Mouse (Mus musculus) neural tube, embryonic 11.5 days (tissue): ENCODE measurements around the gene Rtf2. TPM values are rescaled to one million over a fixed set of nuclear protein-coding genes. Genes with fewer than 3 reads are reported as not detected.

Source experiments
- ATAC-seq: fragments of 200-750 bp; cut with Nextera tagmentation; 2 replicates; pipeline ENCODE4 v1.8.0; 2017; ENCODE audit warnings: moderate number of reproducible peaks, mild to moderate bottlenecking, moderate TSS enrichment, moderate library complexity; ENCODE audit not compliant: insufficient read depth, low FRiP score, low TSS enrichment
- DNase-seq: peaks from one replicate; pipeline ENCODE4 v3.0.0-alpha.2; 2015; ENCODE audit warnings: low spot score
- H3K27ac ChIP-seq: fragments of 300-500 bp; sonication (generic); 2 replicates; pipeline ENCODE4 v1.5.1; 2014; ENCODE audit warnings: low read depth, mild to moderate bottlenecking, low read length
- H3K27me3 ChIP-seq: fragments of 300-500 bp; sonication (generic); 2 replicates; pipeline ENCODE4 v1.6.1; 2014; ENCODE audit warnings: mild to moderate bottlenecking, low read length, mixed read lengths; ENCODE audit not compliant: control insufficient read depth, insufficient read depth
- H3K36me3 ChIP-seq: fragments of 300-500 bp; sonication (generic); 2 replicates; pipeline ENCODE4 v1.6.1; 2014; ENCODE audit warnings: mild to moderate bottlenecking, low read length, moderate library complexity, mixed read lengths; ENCODE audit not compliant: control insufficient read depth, insufficient read depth
- H3K4me1 ChIP-seq: fragments of 300-500 bp; sonication (generic); 2 replicates; pipeline ENCODE4 v1.6.1; 2014; ENCODE audit warnings: low read length, mixed read lengths; ENCODE audit not compliant: control insufficient read depth, insufficient read depth
- H3K4me2 ChIP-seq: fragments of 300-500 bp; sonication (generic); 2 replicates; pipeline ENCODE4 v1.6.1; 2014; ENCODE audit warnings: low read depth, mild to moderate bottlenecking, moderate library complexity
- H3K4me3 ChIP-seq: fragments of 300-500 bp; sonication (generic); 2 replicates; pipeline ENCODE4 v1.5.1; 2014; ENCODE audit warnings: low read depth, low read length
- H3K9ac ChIP-seq: fragments of 300-500 bp; sonication (generic); 2 replicates; pipeline ENCODE4 v1.6.1; 2014; ENCODE audit warnings: mild to moderate bottlenecking, low read length
- H3K9me3 ChIP-seq: fragments of 300-500 bp; sonication (generic); 2 replicates; pipeline ENCODE4 v1.6.1; 2016; ENCODE audit warnings: low read length; ENCODE audit not compliant: control insufficient read depth
- WGBS: fragments of 180-500 bp; shearing (Covaris S2); extraction: QIAGEN DNeasy Blood & Tissue Kit; methylation state at CpG from one replicate; pipeline ENCODE4 v1.1.7; 2014; 5-methylcytosine and 5-hydroxymethylcytosine counted together
- polyA plus RNA-seq: library from polyadenylated mRNA; unstranded; fragments of >200 nt; fragmentation: Nextera tagmentation; extraction: Ambion mirVana; gene quantifications from 2 replicates; pipeline ENCODE4 v1.2.1, GENCODE M21; 2014

Rtf2 gene
- polyA plus RNA-seq, 1 experiment from 2014 or later: 105 TPM

DNA sequence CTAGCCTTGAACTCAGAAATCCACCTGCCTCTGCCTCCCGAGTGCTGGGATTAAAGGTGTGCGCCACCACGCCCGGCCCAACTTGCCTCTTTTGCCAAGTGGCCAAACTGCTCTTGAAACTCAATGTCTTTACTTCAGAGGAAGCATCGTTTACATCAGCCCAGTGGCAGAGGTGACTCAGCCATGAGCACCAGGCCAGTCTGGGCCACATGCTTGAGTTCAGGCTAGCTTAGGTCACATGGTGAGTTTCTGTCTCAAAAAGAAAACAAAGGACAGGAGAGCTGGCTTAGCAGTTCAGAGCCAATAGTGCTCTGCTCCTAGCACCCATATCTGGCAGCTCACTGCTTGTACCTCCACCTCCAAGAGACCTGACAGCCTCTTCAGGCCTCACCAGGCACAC lies 26.9 kb downstream of the Rtf2 start:
- Histone ChIP-seq H3K36me3 (peaks cover 3% of the 10 kb centered on the region), H3K27ac (no peak overlapping the region), H3K9me3 (no peaks in the 10 kb centered on the region), H3K4me3 (no peak overlapping the region), H3K4me2 (no peak overlapping the region), H3K4me1 (no peaks in the 10 kb centered on the region), H3K9ac (no peak overlapping the region), H3K27me3 (no peaks in the 10 kb centered on the region)
- ATAC-seq: no peak
- no peak for DNase-seq
- WGBS: 96% methylated on average over 5 of the region's 5 CpGs

DNA sequence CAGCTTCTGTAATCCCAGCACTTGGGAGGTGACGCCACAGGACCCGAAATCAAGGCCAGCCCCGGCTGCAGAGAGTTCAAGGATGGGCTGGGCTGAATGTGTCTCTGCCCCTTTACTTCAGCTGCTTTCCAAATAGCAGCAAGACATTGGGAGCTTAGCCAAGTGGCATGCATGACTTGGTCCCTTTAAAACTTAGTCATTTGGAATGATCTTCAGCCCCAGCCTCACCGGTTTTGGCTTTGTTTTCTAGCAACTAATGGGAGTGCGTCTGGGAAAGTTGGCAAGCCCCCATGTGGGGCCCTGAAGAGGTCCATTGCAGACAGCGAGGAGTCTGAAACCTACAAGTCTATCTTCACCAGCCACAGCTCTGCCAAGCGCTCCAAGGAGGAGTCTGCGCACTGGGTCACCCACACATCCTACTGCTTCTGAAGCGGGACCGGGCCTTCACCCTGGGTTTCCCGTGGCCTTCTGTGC lies 28.0 kb downstream of the Rtf2 start:
- Histone ChIP-seq H3K9ac (no peak overlapping the region), H3K27me3 (no peaks in the 10 kb centered on the region), H3K4me1 (no peaks in the 10 kb centered on the region), H3K27ac (no peak overlapping the region), H3K4me3 (no peak overlapping the region), H3K4me2 (no peak overlapping the region), H3K36me3 (peaks cover 3% of the 10 kb centered on the region), H3K9me3 (no peaks in the 10 kb centered on the region)
- ATAC-seq (no peak), DNase-seq (no peak)
- 80% methylated on average over 11 of the region's 11 CpGs for WGBS

DNA sequence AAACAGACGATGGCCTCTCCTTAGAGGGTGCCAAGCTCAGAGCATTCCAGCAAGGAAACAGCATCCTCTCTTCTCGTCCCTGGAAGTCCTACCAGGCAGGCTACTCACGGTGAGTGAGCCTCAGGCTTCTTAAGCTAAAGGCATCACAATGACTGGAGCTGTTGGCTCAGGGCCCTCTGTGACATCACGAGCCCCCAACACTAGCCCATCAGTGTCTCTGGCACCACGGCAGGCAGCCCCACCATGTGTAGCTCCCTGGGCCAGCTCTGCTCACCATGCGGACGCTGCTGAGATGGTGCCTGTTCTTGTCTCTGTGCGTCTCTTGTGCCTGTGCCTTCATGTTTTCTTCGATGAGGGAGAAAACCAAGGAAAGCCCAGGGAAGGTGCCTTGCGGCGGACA lies 32.0 kb downstream of the Rtf2 start, which contains the start of gene Fam209:
Gene Fam209 (plus strand): TSS at position 203 of the 400 bp plus-strand sequence.
- Histone ChIP-seq H3K27ac (no peak within 1 kb of the TSS), H3K4me2 (no peak within 1 kb of the TSS), H3K9ac (no peak within 1 kb of the TSS), H3K9me3 (no peaks in the 10 kb centered on the region), H3K4me3 (no peak within 1 kb of the TSS), H3K36me3 (no peaks in the 10 kb centered on the region; the same call in 1 of the 2 replicates), H3K4me1 (no peaks in the 10 kb centered on the region), H3K27me3 (no peaks in the 10 kb centered on the region)
- ATAC-seq (no peak), DNase-seq (no peak)
- 92% methylated on average over 11 of the region's 11 CpGs for WGBS

DNA sequence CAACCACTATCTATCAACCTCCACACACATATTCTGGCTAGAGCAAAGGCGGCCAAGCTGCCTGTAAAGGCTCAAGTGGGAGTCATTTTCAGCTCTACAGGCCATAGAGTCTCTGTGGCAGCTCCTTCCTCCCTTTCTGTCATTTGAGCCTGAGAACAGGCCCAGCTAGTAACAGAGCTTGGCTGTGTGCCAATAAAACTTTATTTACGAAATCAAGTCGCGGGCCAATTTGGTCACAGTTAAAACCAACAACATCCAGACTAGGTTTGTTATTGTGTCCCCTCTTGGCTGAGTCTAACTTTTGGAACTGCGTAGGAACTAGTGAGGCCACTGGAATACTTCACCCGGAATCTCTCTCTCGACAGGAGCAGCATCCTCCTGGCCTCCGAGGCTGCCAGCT lies 33.2 kb downstream of the Rtf2 start:
- Histone ChIP-seq H3K27me3 (no peaks in the 10 kb centered on the region), H3K4me2 (no peak overlapping the region), H3K27ac (no peak overlapping the region), H3K4me1 (no peaks in the 10 kb centered on the region), H3K4me3 (no peak overlapping the region), H3K9ac (no peak overlapping the region), H3K36me3 (no peaks in the 10 kb centered on the region), H3K9me3 (no peaks in the 10 kb centered on the region)
- ATAC-seq: no peak
- no peak for DNase-seq
- 85% methylated on average over 8 of the region's 8 CpGs for WGBS

DNA sequence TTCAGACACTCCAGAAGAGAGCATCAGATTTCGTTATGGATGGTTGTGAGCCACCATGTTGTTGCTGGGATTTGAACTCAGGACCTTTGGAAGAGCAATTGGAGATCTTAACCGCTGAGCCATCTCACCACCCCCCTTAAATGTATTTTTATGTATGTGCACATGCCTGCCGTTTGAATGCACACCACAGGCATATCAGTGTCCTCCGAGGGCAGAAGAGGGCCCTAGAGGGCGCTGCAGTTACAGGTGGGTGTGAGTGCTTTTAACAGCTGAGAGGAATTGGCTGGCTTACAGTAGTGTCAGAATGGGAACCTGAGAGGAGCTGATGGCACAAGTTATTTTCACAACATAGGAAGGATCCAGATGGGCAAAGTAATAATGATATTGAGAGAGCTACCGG lies 34.6 kb downstream of the Rtf2 start:
- DNase-seq (no peak), ATAC-seq (no peak)
- no peaks in the 10 kb centered on the region for H3K4me1 ChIP-seq
- H3K9ac ChIP-seq: no peak overlapping the region
- 35% methylated on average over 6 of the region's 6 CpGs for WGBS
- H3K36me3 ChIP-seq: no peaks in the 10 kb centered on the region
- no peaks in the 10 kb centered on the region for H3K9me3 ChIP-seq
- H3K4me3 ChIP-seq: no peak overlapping the region
- H3K27me3 ChIP-seq: no peaks in the 10 kb centered on the region
- H3K4me2 ChIP-seq: no peak overlapping the region
- no peak overlapping the region for H3K27ac ChIP-seq

DNA sequence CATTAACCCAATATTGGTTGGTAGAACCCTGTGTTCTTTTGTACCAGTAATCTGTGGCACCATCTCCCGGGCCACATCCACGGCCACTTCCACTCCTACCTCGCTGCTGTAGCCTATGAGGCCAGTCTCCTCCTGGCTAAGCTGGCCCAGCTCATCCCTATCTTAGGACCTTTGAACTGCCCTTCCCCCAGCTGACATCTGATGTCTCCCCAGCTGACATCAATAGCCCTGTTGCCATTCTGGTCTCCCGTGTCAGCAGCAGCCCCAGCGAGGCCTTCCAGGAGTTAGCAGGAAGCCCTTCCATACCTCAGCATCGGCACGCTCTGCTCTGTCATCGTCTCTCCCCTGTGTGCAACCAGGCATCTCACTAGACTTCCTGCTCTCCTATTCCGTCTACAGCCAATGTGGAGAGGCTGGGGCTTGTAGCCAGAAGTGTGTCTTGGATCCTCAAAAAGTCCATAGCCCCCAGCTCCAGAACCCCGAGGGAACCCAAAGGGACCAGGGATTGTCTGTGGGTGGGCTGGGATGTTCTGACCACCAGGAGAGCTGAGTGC lies 36.4 kb downstream of the Rtf2 start:
- Histone ChIP-seq H3K27ac (no peak overlapping the region), H3K4me3 (no peak overlapping the region), H3K36me3 (no peaks in the 10 kb centered on the region), H3K4me1 (no peaks in the 10 kb centered on the region), H3K9me3 (no peaks in the 10 kb centered on the region), H3K4me2 (no peak overlapping the region), H3K27me3 (no peaks in the 10 kb centered on the region), H3K9ac (no peak overlapping the region)
- 46% methylated on average over 10 of the region's 10 CpGs for WGBS
- ATAC-seq (no peak), DNase-seq (no peak)

DNA sequence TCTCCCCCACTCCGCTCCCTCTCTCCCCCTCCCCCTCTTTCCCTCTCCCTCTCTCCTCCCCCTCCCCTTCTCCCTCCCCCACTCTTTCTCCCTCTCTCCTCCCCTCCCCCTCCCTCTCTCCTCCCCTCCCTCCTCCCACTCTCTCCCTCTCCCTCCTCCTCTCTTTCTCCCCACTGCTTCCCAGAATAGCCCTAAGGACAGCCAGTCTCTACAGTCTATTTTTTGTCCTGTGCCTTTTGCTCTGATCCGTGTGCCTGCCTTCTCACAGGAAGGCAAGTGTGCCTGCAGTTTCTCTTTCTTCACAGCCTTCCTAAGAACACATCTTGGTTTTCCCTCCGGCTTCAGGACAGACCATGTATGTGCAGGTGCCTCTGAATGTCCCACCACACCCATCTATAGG lies 37.0 kb downstream of the Rtf2 start:
- DNase-seq (no peak), ATAC-seq (no peak)
- Histone ChIP-seq H3K4me2 (no peak overlapping the region), H3K9me3 (no peaks in the 10 kb centered on the region), H3K9ac (no peak overlapping the region), H3K27me3 (no peaks in the 10 kb centered on the region), H3K4me3 (no peak overlapping the region), H3K36me3 (no peaks in the 10 kb centered on the region), H3K4me1 (no peaks in the 10 kb centered on the region), H3K27ac (no peak overlapping the region)
- 53% methylated on average over 3 of the region's 3 CpGs for WGBS

DNA sequence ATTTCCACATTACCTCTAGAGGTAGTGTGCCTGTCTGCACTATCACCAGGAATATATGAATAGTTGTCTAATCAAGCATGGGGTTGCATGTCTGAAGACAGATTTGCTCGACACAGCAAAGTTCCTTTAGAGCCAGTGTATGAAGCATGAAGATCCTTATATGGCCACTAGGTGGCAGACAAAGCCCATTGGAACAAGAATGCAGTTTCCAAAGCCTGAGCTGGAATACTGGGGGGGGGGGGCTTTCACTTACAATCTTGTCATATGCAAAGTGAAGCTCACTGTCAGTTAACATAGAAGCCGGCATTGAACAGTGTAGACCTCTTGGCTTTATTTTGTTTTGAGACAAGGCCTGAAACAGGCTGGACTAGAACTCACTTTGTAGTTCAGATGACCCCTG lies 37.5 kb downstream of the Rtf2 start:
- H3K9me3 ChIP-seq: no peaks in the 10 kb centered on the region
- no peak overlapping the region for H3K9ac ChIP-seq
- H3K27ac ChIP-seq: no peak overlapping the region
- no peaks in the 10 kb centered on the region for H3K27me3 ChIP-seq
- no peak overlapping the region for H3K4me3 ChIP-seq
- ATAC-seq (no peak), DNase-seq (peak; percentile 58)
- 3% methylated on average over 2 of the region's 2 CpGs for WGBS
- H3K4me1 ChIP-seq: no peaks in the 10 kb centered on the region
- H3K4me2 ChIP-seq: no peak overlapping the region
- no peaks in the 10 kb centered on the region for H3K36me3 ChIP-seq

DNA sequence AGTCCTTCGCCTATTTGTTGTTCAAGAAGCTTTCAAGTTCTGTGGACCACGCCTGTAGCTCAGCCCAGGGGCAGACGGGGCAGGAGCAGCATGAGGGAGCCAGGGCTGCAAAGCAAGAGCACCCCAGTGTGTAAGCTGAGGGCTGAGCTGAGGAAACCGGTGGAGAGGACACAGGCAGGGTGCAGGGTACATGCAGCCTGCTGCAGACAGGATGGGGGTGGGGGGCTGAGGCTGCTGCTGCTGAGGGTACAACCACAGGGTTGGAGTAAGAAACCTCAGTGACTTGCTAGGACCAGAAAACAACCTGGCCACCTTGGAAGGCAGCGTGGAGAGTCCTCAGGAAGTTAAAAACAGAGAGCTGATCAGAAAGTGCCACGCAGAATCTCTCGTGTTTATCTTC lies 39.9 kb downstream of the Rtf2 start:
- no peaks in the 10 kb centered on the region for H3K36me3 ChIP-seq
- ATAC-seq: no peak
- H3K4me3 ChIP-seq: no peak overlapping the region
- no peak overlapping the region for H3K9ac ChIP-seq
- 65% methylated on average over 7 of the region's 7 CpGs for WGBS
- H3K4me1 ChIP-seq: no peaks in the 10 kb centered on the region
- H3K4me2 ChIP-seq: no peak overlapping the region
- no peak for DNase-seq
- no peaks in the 10 kb centered on the region for H3K27me3 ChIP-seq
- H3K27ac ChIP-seq: no peak overlapping the region
- H3K9me3 ChIP-seq: no peaks in the 10 kb centered on the region
